Mouse (Mus musculus) liver, postnatal 0 days (tissue): ENCODE measurements around the gene Adat2. TPM values are rescaled to one million over a fixed set of nuclear protein-coding genes. Genes with fewer than 3 reads are reported as not detected.

Experiments used
- ATAC-seq: fragments of 200-750 bp; cut with Nextera tagmentation; 2 replicates; pipeline ENCODE4 v1.8.0; 2017; ENCODE audit warnings: mild to moderate bottlenecking, moderate library complexity
- DNase-seq: peaks from one replicate; pipeline ENCODE4 v3.0.0-alpha.2; 2016
- H3K27ac ChIP-seq: fragments of 300-500 bp; sonication (generic); 2 replicates; pipeline ENCODE4 v1.5.1; 2014; ENCODE audit warnings: antibody characterized with exemption, moderate library complexity, mild to moderate bottlenecking, low read depth
- H3K27me3 ChIP-seq: fragments of 300-500 bp; sonication (generic); 2 replicates; pipeline ENCODE4 v1.6.1; 2014; ENCODE audit warnings: low read length, control low read depth, mixed read lengths; ENCODE audit not compliant: insufficient read depth
- H3K36me3 ChIP-seq: fragments of 300-500 bp; sonication (generic); replicated peaks from 2 replicates; pipeline ENCODE4 v1.6.1; 2014; ENCODE audit warnings: mild to moderate bottlenecking, control low read depth, low read length, moderate library complexity, mixed read lengths; ENCODE audit not compliant: insufficient read depth
- H3K4me1 ChIP-seq: fragments of 300-500 bp; sonication (generic); 2 replicates; pipeline ENCODE4 v1.6.1; 2014; ENCODE audit warnings: antibody characterized with exemption, mild to moderate bottlenecking, control low read depth; ENCODE audit not compliant: insufficient read depth
- H3K4me2 ChIP-seq: fragments of 300-500 bp; sonication (generic); 2 replicates; pipeline ENCODE4 v1.6.1; 2014; ENCODE audit warnings: low read depth, mild to moderate bottlenecking, low read length, moderate library complexity, mixed read lengths
- H3K4me3 ChIP-seq: fragments of 300-500 bp; sonication (generic); 2 replicates; pipeline ENCODE4 v1.5.1; 2014; ENCODE audit warnings: low read depth, low read length
- H3K9ac ChIP-seq: fragments of 300-500 bp; sonication (generic); replicated peaks from 2 replicates; pipeline ENCODE4 v1.6.1; 2014; ENCODE audit warnings: mild to moderate bottlenecking, moderate library complexity
- H3K9me3 ChIP-seq: fragments of 300-500 bp; sonication (generic); 2 replicates; pipeline ENCODE4 v1.6.1; 2016; ENCODE audit warnings: mild to moderate bottlenecking, control low read depth, low read length, mixed read lengths
- CTCF ChIP-seq: sonication (generic); IDR thresholded peaks from 2 replicates; pipeline ENCODE4 v1.5.1; 2016; ENCODE audit warnings: antibody characterized with exemption, low read depth
- EP300 ChIP-seq: IDR thresholded peaks from 2 replicates; pipeline ENCODE4 v1.6.1; 2016; ENCODE audit warnings: antibody characterized with exemption, low read depth, mild to moderate bottlenecking
- WGBS: fragments of 180-500 bp; shearing (Covaris S2); extraction: QIAGEN DNeasy Blood & Tissue Kit; methylation state at CpG from one replicate; pipeline ENCODE4 v1.1.7; 2014; ENCODE audit not compliant: insufficient replicate concordance; 5-methylcytosine and 5-hydroxymethylcytosine counted together
- polyA plus RNA-seq: library from polyadenylated mRNA; unstranded; fragments of >200 nt; fragmentation: Nextera tagmentation; extraction: Ambion mirVana; gene quantifications from 2 replicates; pipeline ENCODE4 v1.2.1, GENCODE M21; 2015

Adat2 gene
- polyA plus RNA-seq, 1 experiment from 2014 or later: 2.1 TPM

GRCm38 (mm10) chr10:13587914-13588313 is 35.2 kb downstream of the Adat2 start:
- no peak overlapping the region for H3K4me2 ChIP-seq
- ATAC-seq: no peak
- no peak overlapping the region for H3K9ac ChIP-seq
- TF ChIP-seq CTCF (no peak), EP300 (no peak)
- H3K4me1 ChIP-seq: no peaks in the 10 kb centered on the region
- DNase-seq: no peak
- WGBS: 61% methylated on average over 2 of the region's 2 CpGs
- H3K27ac ChIP-seq: no peak overlapping the region
- H3K36me3 ChIP-seq: no peaks in the 10 kb centered on the region
- peaks cover 3% of the 10 kb centered on the region; the same call in 1 of the 2 replicates for H3K9me3 ChIP-seq
- H3K27me3 ChIP-seq: no peaks in the 10 kb centered on the region
- no peak overlapping the region for H3K4me3 ChIP-seq

GRCm38 (mm10) chr10:13592196-13592595 is 39.5 kb downstream of the Adat2 start:
- Histone ChIP-seq H3K4me1 (no peaks in the 10 kb centered on the region), H3K36me3 (no peaks in the 10 kb centered on the region), H3K9ac (no peak overlapping the region), H3K9me3 (peaks cover 3% of the 10 kb centered on the region; the same call in 1 of the 2 replicates), H3K27me3 (no peaks in the 10 kb centered on the region), H3K27ac (no peak overlapping the region), H3K4me3 (no peak overlapping the region), H3K4me2 (no peak overlapping the region)
- ATAC-seq: no peak
- 85% methylated on average over 10 of the region's 10 CpGs for WGBS
- no peak for DNase-seq
- TF ChIP-seq CTCF: no peak
- no peak for TF ChIP-seq EP300

GRCm38 (mm10) chr10:13593529-13593928 is 40.8 kb downstream of the Adat2 start:
- peaks cover 3% of the 10 kb centered on the region; the same call in 1 of the 2 replicates for H3K9me3 ChIP-seq
- no peak for ATAC-seq
- WGBS: 81% methylated on average over 3 of the region's 3 CpGs
- TF ChIP-seq EP300 (no peak), CTCF (no peak)
- no peaks in the 10 kb centered on the region for H3K27me3 ChIP-seq
- no peak overlapping the region for H3K9ac ChIP-seq
- H3K4me2 ChIP-seq: no peak overlapping the region
- H3K27ac ChIP-seq: no peak overlapping the region
- no peaks in the 10 kb centered on the region for H3K4me1 ChIP-seq
- no peaks in the 10 kb centered on the region for H3K36me3 ChIP-seq
- no peak overlapping the region for H3K4me3 ChIP-seq
- no peak for DNase-seq

GRCm38 (mm10) chr10:13596073-13596472 is 43.4 kb downstream of the Adat2 start:
- no peak for DNase-seq
- no peak overlapping the region for H3K4me3 ChIP-seq
- peaks cover 3% of the 10 kb centered on the region; the same call in 1 of the 2 replicates for H3K9me3 ChIP-seq
- TF ChIP-seq EP300: no peak
- no peak for TF ChIP-seq CTCF
- WGBS: 47% methylated on average over 3 of the region's 3 CpGs
- no peaks in the 10 kb centered on the region for H3K27me3 ChIP-seq
- ATAC-seq: no peak
- no peak overlapping the region for H3K9ac ChIP-seq
- H3K36me3 ChIP-seq: no peaks in the 10 kb centered on the region
- no peak overlapping the region for H3K27ac ChIP-seq
- H3K4me2 ChIP-seq: no peak overlapping the region
- no peaks in the 10 kb centered on the region for H3K4me1 ChIP-seq

- no peaks in the 10 kb centered on the region for H3K27me3 ChIP-seq
- no peaks in the 10 kb centered on the region for H3K36me3 ChIP-seq
- H3K27ac ChIP-seq: no peak overlapping the region
- ATAC-seq: no peak
- H3K4me2 ChIP-seq: no peak overlapping the region
- no peak overlapping the region for H3K9ac ChIP-seq
- no peak overlapping the region for H3K4me3 ChIP-seq
- TF ChIP-seq EP300 (no peak), CTCF (no peak)
- no peaks in the 10 kb centered on the region for H3K4me1 ChIP-seq
- WGBS: 76% methylated on average over 9 of the region's 9 CpGs
- no peak for DNase-seq
- no peaks in the 10 kb centered on the region for H3K9me3 ChIP-seq
These were observed 44.2 kb downstream of the Adat2 start for GRCm38 (mm10) chr10:13596866-13597265.

GRCm38 (mm10) chr10:13597491-13597890 is 44.8 kb downstream of the Adat2 start:
- WGBS: 82% methylated on average over 8 of the region's 8 CpGs
- no peak overlapping the region for H3K9ac ChIP-seq
- H3K4me2 ChIP-seq: no peak overlapping the region
- H3K27ac ChIP-seq: no peak overlapping the region
- no peaks in the 10 kb centered on the region for H3K4me1 ChIP-seq
- H3K9me3 ChIP-seq: no peaks in the 10 kb centered on the region
- no peaks in the 10 kb centered on the region for H3K36me3 ChIP-seq
- DNase-seq (no peak), ATAC-seq (no peak)
- H3K27me3 ChIP-seq: no peaks in the 10 kb centered on the region
- H3K4me3 ChIP-seq: no peak overlapping the region
- TF ChIP-seq EP300 (no peak), CTCF (no peak)

GRCm38 (mm10) chr10:13600926-13601325 is 48.2 kb downstream of the Adat2 start:
- H3K27ac ChIP-seq: no peak overlapping the region
- H3K36me3 ChIP-seq: no peaks in the 10 kb centered on the region
- no peak overlapping the region for H3K4me3 ChIP-seq
- TF ChIP-seq EP300 (no peak), CTCF (no peak)
- H3K4me1 ChIP-seq: no peaks in the 10 kb centered on the region
- no peak for DNase-seq
- ATAC-seq: no peak
- H3K4me2 ChIP-seq: no peak overlapping the region
- H3K9ac ChIP-seq: no peak overlapping the region
- H3K9me3 ChIP-seq: no peaks in the 10 kb centered on the region
- WGBS: 63% methylated on average over 2 of the region's 2 CpGs
- no peaks in the 10 kb centered on the region for H3K27me3 ChIP-seq

Other genes starting within 250 kb of the Adat2 start
- gene Phactr2, start 78.5 kb upstream of the Adat2 start, polyA plus RNA-seq: 4.9 and 5.4 TPM in 2 replicates
- 35.8 and 39.8 TPM in 2 replicates for gene Fuca2, start 53.4 kb upstream of the Adat2 start, polyA plus RNA-seq
- gene Pex3, start 248 bp downstream of the Adat2 start, polyA plus RNA-seq: 13.6 and 14.5 TPM in 2 replicates